Mouse (Mus musculus) hindlimb bud, embryonic 11.5 days (tissue): Measurements from ENCODE around the gene Olfr1501.
"Not testable (repeated sequence)": the region's sequence is repeated elsewhere in the genome, so short reads cannot be mapped to it uniquely, and the experiment has no call there.

Experiments used
- DNase-seq: peaks from one replicate; pipeline ENCODE4 v3.0.0-alpha.2; 2012; ENCODE audit warnings: low read depth, low spot score; ENCODE audit errors: extremely low spot score

The Olfr1501 gene

DNA sequence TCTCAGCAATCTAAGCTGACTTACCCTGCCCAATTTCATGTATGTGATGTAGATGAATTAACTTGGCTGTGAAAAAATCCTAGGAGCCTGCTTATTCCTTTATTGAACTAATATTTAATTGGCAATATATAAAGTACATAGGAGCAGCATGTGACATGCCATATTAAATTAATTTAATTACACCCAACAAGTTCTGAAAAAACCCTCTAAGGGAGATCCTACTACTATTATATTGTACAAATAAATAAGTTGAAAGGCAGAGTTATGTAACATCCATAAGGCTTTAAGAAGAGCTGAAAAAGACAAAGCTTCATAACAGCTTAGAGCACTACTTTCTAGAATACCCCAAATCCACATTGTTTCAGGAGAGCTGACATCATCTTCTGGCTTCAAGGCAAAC, at the start of gene Olfr1501:
Olfr1501 (minus strand) TSS at position 101 of the 400 bp plus-strand sequence.
- DNase-seq: not testable (repeated sequence)

GRCm38 (mm10) chr19:13897828-13898227, 47.3 kb upstream of the Olfr1501 start, which contains the start of gene Olfr1504:
Olfr1504 (minus strand) TSS chr19:13897928.
- no peak for DNase-seq

DNA sequence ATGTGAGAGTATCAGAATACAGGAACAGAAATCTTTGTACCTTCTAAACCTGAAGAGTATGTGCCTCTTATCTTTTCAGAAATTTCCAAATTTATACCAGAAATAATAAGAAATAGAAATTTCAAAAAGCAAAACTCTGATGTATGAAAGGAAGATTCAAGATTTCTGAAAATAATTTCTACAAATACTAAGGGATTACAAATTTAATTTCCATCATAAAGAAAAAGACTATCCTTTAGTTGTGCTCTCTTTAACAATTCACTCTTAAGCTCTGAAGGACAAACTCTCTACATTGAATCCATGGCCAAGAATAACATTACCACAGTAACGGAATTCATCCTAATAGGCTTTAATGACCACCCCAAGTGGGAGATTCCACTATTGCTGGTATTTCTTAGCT, 11.0 kb upstream of the Olfr1501 start, which contains the start of gene Olfr1502:
Olfr1502 (plus strand) TSS at position 301 of the 400 bp plus-strand sequence.
- no peak for DNase-seq

DNA sequence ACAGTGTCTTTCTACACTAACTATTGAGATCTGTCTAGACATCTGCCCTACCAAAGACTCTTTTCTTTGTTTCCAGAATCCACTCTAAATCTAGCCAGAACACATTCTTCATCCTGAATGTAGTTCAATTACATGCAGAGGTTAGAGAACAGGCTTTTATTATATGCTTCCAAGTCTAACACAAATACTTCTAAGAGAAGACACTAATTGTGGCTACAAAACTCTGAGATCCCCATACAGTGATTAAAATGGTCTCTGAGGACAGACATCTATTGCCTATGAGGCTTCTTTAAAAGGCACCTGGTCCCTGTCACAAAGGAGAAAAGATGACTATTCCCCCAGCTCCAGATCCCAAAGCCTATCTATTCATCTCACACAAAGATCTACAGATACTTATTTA, 20.1 kb downstream of the Olfr1501 start, which contains the start of gene Olfr1500:
Olfr1500 (minus strand) TSS at position 101 of the 400 bp plus-strand sequence.
- DNase-seq: no peak

DNA sequence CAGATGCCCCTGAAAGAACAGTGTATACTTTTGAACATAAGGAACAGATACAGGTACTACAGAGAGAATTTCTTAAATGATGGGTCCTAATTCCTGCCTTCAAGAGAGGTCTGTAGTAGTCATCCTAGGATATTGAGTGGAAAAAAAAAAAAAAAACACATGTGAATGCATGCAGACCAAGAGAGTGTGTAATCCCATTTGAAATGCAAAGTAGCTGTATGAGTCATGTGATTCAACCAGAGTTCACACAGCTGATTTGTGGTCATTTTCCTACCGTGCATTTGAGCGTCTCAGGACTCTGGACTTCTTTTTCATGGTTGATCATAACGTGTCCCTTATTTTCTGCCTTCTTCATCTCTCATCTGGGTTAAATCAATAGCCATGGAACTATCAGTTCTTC, 22.0 kb downstream of the Olfr1501 start:
- no peak for DNase-seq

- no peak for DNase-seq
Observed at GRCm38 (mm10) chr19:13820847-13821246, 29.6 kb downstream of the Olfr1501 start.

DNA sequence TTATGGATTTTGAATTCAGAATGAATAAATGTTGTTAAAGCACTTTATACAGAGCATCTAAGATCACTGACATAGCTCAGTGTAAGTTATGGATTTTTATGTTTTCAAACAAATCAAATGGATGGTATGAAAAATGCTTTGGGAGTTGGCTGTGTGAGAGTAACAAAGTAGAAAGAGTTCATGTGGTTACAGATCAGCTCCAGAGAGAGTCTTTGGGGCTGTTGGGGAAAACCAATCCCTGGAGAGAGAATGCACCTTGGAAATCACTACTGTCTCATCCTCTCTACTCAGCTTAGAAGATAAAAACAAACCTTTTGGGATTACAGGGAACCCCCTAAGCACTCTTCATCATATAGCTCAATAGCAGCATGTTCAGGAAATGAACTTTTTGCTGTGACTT, 31.1 kb downstream of the Olfr1501 start, which contains the start of gene Olfr1499:
Olfr1499 (minus strand) TSS at position 101 of the 400 bp plus-strand sequence.
- DNase-seq: no peak

DNA sequence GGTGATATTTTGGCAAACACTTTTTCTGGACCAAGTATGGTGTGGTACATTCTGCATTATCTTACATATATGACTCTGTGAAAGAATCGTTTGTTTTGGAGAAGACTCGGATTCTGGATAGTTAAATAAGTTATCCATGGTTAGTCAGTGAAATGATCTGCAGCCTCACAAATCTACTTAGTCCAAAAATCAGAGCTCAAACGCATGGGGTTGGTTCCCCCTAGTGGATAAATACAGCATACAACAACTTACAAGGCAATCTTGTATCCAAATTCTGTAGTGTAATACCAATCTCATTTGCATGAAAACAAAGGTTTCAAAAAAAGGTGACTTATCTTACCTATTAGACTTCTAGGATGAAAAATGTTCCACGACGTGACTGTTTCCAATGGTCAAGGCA, 31.7 kb downstream of the Olfr1501 start:
- DNase-seq: peak; percentile 0

DNA sequence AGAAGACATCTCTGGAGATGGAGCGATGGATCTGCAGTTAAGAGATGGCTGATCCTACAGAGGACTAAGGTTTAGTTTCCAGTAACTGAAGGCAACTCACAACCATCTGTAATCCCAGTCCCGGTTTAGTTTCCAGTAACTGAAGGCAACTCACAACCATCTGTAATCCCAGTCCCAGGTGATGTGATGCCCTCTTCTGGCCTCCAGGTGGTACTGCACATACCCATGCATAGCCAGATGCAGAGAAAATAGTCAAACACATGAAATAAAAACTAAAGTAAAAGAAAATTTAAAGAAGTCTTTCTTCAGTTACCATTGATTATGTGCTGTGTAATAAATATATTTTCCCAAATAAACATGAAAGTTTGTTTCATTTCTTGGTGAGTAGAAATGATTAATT, 37.7 kb downstream of the Olfr1501 start:
- DNase-seq: no peak

DNA sequence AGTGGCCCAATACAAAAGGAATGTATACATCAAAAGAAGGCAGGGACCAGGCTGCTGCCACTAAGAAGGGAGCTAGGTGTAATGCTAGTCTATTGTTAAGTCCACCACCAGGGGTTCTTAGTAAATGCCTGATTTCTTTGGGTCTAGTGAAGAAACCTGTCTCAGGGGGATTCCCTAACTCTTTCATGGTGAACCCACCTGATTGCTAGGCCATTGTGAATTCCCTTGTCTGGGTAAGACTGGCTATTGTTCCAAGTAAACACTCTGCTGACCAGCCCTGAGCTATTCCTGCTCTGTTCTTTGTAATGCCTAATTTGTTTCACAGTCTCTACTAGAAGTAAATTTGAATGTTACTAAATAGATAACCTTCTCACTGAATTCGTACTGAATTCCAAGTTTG, 45.0 kb downstream of the Olfr1501 start:
- not testable (repeated sequence) for DNase-seq

DNA sequence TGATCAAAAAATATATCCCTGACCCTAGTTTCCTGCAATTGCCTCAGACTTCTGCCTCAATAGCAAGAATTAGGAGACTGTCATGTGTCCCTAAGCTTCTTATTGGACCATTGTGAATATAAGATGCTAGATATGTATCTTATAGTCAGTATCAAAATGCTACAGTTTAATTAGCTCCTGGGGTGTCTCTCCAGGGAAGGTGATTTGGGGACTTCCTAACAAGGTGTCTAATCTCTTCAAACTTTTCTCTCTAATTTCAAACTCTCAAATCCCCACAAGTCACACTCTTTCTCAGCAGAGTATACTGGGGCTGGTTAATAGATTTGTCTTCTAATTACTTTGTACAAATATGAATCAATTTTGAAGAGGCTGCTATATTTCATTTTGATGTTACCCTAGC, 52.4 kb downstream of the Olfr1501 start, which contains the start of gene Olfr1497:
Olfr1497 (minus strand) TSS at position 101 of the 400 bp plus-strand sequence.
- no peak for DNase-seq
